Mouse (Mus musculus) ES-E14 (cell line): ENCODE measurements around the gene Chkb. TPM values are rescaled to one million over a fixed set of nuclear protein-coding genes. Genes with fewer than 3 reads are reported as not detected.

Experiments
- DNase-seq: peaks from one replicate; pipeline ENCODE4 v3.0.0-alpha.2; 2013; ENCODE audit warnings: low read depth, low spot score
- H3K27ac ChIP-seq: 2 replicates; pipeline ENCODE4 v1.5.1; 2012; ENCODE audit warnings: low read depth, mild to moderate bottlenecking, low read length, moderate library complexity, mixed read lengths; ENCODE audit not compliant: poor library complexity, insufficient read depth, severe bottlenecking
- H3K36me3 ChIP-seq: 2 replicates; pipeline ENCODE4 v1.6.1; 2012; ENCODE audit warnings: mild to moderate bottlenecking, low read length, moderate library complexity, mixed read lengths; ENCODE audit not compliant: control insufficient read depth, poor library complexity, insufficient read depth, severe bottlenecking
- H3K4me1 ChIP-seq, 2 experiments: fragments of 150-350 bp in 1 of 2; sonication (generic) in 1 of 2; 2 replicates each; pipeline ENCODE4 v1.6.1; 2012; ENCODE audit warnings: low read length in 2 of 2, mild to moderate bottlenecking in 1 of 2, mixed read lengths in 1 of 2; ENCODE audit not compliant: control insufficient read depth in 2 of 2, insufficient read depth in 2 of 2, poor library complexity in 1 of 2
- H3K4me3 ChIP-seq, 2 experiments: fragments of 150-350 bp in 1 of 2; sonication (generic) in 1 of 2; 2 replicates each; pipeline ENCODE4 v1.5.1; 2012; ENCODE audit warnings: low read length in 2 of 2, low read depth in 1 of 2, mild to moderate bottlenecking in 1 of 2, mixed read lengths in 1 of 2; ENCODE audit not compliant: insufficient read depth in 1 of 2, poor library complexity in 1 of 2, severe bottlenecking in 1 of 2
- H3K9ac ChIP-seq: 2 replicates; pipeline ENCODE4 v1.6.1; 2012; ENCODE audit warnings: low read depth, mild to moderate bottlenecking, low read length, mixed read lengths; ENCODE audit not compliant: poor library complexity, insufficient read depth, severe bottlenecking
- H3K9me3 ChIP-seq: fragments of 150-350 bp; sonication (generic); 2 replicates; pipeline ENCODE4 v1.6.1; 2012; ENCODE audit warnings: low read depth, mild to moderate bottlenecking, low read length; ENCODE audit not compliant: control insufficient read depth, insufficient read depth
- CHD2 ChIP-seq: IDR thresholded peaks from 2 replicates; pipeline ENCODE4 v1.6.1; 2014; ENCODE audit warnings: mild to moderate bottlenecking, low read depth, low read length, inconsistent platforms
- HCFC1 ChIP-seq: IDR thresholded peaks from 2 replicates; pipeline ENCODE4 v1.6.1; 2012; ENCODE audit warnings: low read length, inconsistent platforms, borderline replicate concordance; ENCODE audit not compliant: insufficient read depth
- MAFK ChIP-seq: IDR thresholded peaks from 2 replicates; pipeline ENCODE4 v1.6.1; 2014; ENCODE audit warnings: mild to moderate bottlenecking, low read depth, low read length, inconsistent platforms; ENCODE audit not compliant: insufficient read depth
- ZC3H11A ChIP-seq: IDR thresholded peaks from 2 replicates; pipeline ENCODE4 v1.6.1; 2012; ENCODE audit warnings: low read depth, mild to moderate bottlenecking, inconsistent platforms, low read length, borderline replicate concordance
- ZNF384 ChIP-seq: IDR thresholded peaks from 2 replicates; pipeline ENCODE4 v1.6.1; 2012; ENCODE audit warnings: low read depth, low read length, inconsistent platforms
- in situ Hi-C, 2 experiments: fragments of 600-800 bp; cut with MboI; formaldehyde crosslinking; loops; one replicate each; pipeline ENCODE4 v1.15.1; 2025; ENCODE audit warnings: low sequenced_read_pairs in 2 of 2, inconsistent platforms in 1 of 2; ENCODE audit not compliant: unreplicated experiment in 2 of 2
- total RNA-seq: library from RNA; depleted of rRNA; stranded (reverse); fragments of 300-350 nt; gene quantifications from 2 replicates; pipeline ENCODE4 v1.2.3, GENCODE M21; 2012

The Chkb gene
- total RNA-seq, 1 experiment = 29.0 TPM

- peaks cover 5% of the 10 kb centered on the region; the same call in 1 of the 2 replicates for H3K36me3 ChIP-seq
- no peaks in the 10 kb centered on the region for H3K9me3 ChIP-seq
- peaks cover 9 to 32% of the 10 kb centered on the region in 2 experiments for H3K4me1 ChIP-seq
- TF ChIP-seq CHD2 (no peak), MAFK (no peak), ZC3H11A (no peak), HCFC1 (no peak), ZNF384 (no peak)
- H3K27ac ChIP-seq = no peak overlapping the region
- in situ Hi-C loops = no loop called here
- DNase-seq = no peak
- H3K9ac ChIP-seq = no peak overlapping the region
- no peak overlapping the region for H3K4me3 ChIP-seq
These were observed 44.2 kb upstream of the Chkb start for GRCm38 (mm10) chr15:89473921-89474320.

GRCm38 (mm10) chr15:89473370-89473769 is 43.7 kb upstream of the Chkb start:
- DNase-seq = no peak
- TF ChIP-seq ZNF384 (no peak), HCFC1 (no peak), CHD2 (no peak), MAFK (no peak), ZC3H11A (no peak)
- in situ Hi-C loops = no loop called here
- Histone ChIP-seq H3K4me3 (no peak overlapping the region), H3K9me3 (no peaks in the 10 kb centered on the region), H3K9ac (no peak overlapping the region), H3K27ac (no peak overlapping the region), H3K4me1 (peaks cover 9 to 30% of the 10 kb centered on the region in 2 experiments), H3K36me3 (peaks cover 5% of the 10 kb centered on the region; the same call in 1 of the 2 replicates)

GRCm38 (mm10) chr15:89471476-89471875 is 41.8 kb upstream of the Chkb start:
- TF ChIP-seq HCFC1 (no peak), ZNF384 (no peak), MAFK (no peak), ZC3H11A (no peak), CHD2 (no peak)
- Histone ChIP-seq H3K4me1 (peaks cover 7 to 24% of the 10 kb centered on the region in 2 experiments), H3K4me3 (no peak overlapping the region), H3K9ac (no peak overlapping the region), H3K9me3 (no peaks in the 10 kb centered on the region), H3K36me3 (peaks cover 5% of the 10 kb centered on the region; the same call in 1 of the 2 replicates), H3K27ac (no peak overlapping the region)
- no peak for DNase-seq
- in situ Hi-C loops = no loop called here

- no peak overlapping the region for H3K27ac ChIP-seq
- no peak overlapping the region for H3K4me3 ChIP-seq
- H3K4me1 ChIP-seq = peaks cover 6 to 15% of the 10 kb centered on the region in 2 experiments; a peak in 3 of 4 replicates
- H3K9me3 ChIP-seq = no peaks in the 10 kb centered on the region
- in situ Hi-C loops = no loop called here
- H3K9ac ChIP-seq = no peak overlapping the region
- DNase-seq = no peak
- peaks cover 3% of the 10 kb centered on the region; the same call in 1 of the 2 replicates for H3K36me3 ChIP-seq
- TF ChIP-seq MAFK = no peak
- no peak for TF ChIP-seq CHD2
- no peak for TF ChIP-seq ZNF384
- no peak for TF ChIP-seq HCFC1
- no peak for TF ChIP-seq ZC3H11A
These were observed 38.9 kb upstream of the Chkb start for GRCm38 (mm10) chr15:89468577-89468976.

- DNase-seq = no peak
- no peaks in the 10 kb centered on the region for H3K9me3 ChIP-seq
- in situ Hi-C loops = no loop called here
- no peak overlapping the region for H3K27ac ChIP-seq
- TF ChIP-seq MAFK (no peak), ZNF384 (peak; percentile 82; the same call in 1 of the 2 replicates), CHD2 (no peak)
- H3K36me3 ChIP-seq = no peaks in the 10 kb centered on the region
- H3K4me3 ChIP-seq = no peak overlapping the region
- H3K4me1 ChIP-seq = peaks cover 6 to 9% of the 10 kb centered on the region in 2 experiments; a peak in 2 of 4 replicates
- no peak overlapping the region for H3K9ac ChIP-seq
These were observed 35.3 kb upstream of the Chkb start for GRCm38 (mm10) chr15:89465052-89465451.
